Mouse (Mus musculus): ENCODE data around the gene Agrp. TPM values are rescaled to one million over a fixed set of nuclear protein-coding genes. Genes with fewer than 3 reads are reported as not detected.

Agrp gene
- polyA plus RNA-seq, 1 experiment from 2014 or later = 1.4 TPM

DNA sequence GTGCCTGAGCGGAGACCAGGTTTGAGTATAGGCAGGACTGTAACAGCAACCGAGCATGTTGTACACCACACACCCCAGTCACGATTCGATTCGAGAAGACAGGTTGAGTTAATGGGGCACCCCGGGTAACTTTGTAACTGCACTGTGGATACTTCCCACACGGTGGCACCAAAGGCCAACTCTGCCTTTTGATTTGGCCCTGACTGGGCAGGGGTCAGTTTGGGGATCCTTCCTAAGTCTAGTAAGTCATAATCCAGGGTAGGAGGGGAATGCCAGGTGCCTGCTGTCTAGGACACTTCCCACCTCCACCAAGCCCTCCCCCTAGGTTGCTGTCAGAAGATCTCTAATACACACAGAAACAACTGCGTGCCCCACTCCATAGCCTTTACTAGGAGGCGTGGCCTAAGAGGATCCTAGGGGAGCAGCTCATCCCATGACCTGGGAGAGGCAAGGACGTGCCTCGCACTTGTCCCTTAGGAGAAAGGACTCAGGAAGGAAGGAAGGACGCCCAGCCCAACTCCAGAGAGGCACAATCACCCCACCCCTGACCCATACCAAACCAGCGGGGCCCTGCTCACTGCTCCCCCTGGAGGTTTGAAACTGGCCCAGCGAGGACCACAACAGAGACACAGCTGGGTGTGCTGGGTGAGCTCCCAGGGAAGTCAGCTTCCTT lies 40.7 kb downstream of the Agrp start:
- Histone ChIP-seq H3K9ac (ENCODE audit: low read depth, low read length) (no peak overlapping the region), H3K4me2 (ENCODE audit: low read length) (peak overlapping the region; percentile 22), H3K4me1 (ENCODE audit: control insufficient read depth, insufficient read depth, low read depth, low read length) (0 out of 2 replicates have a peak, but pooled peaks cover 2% of the 10 kb centered on the region), H3K4me3 (ENCODE audit: low read length) (no peak overlapping the region), H3K27me3 (replicated peaks; ENCODE audit: control insufficient read depth, insufficient read depth, low read length) (no peaks in the 10 kb centered on the region), H3K9me3 (ENCODE audit: control insufficient read depth, low read length) (no peaks in the 10 kb centered on the region), H3K27ac (ENCODE audit: low read depth, low read length) (no peak overlapping the region), H3K36me3 (ENCODE audit: control insufficient read depth, insufficient read depth, low read length) (no peaks in the 10 kb centered on the region)
- ATAC-seq = peak; percentile 71
- WGBS = 7% methylated on average over 14 of the region's 14 CpGs

DNA sequence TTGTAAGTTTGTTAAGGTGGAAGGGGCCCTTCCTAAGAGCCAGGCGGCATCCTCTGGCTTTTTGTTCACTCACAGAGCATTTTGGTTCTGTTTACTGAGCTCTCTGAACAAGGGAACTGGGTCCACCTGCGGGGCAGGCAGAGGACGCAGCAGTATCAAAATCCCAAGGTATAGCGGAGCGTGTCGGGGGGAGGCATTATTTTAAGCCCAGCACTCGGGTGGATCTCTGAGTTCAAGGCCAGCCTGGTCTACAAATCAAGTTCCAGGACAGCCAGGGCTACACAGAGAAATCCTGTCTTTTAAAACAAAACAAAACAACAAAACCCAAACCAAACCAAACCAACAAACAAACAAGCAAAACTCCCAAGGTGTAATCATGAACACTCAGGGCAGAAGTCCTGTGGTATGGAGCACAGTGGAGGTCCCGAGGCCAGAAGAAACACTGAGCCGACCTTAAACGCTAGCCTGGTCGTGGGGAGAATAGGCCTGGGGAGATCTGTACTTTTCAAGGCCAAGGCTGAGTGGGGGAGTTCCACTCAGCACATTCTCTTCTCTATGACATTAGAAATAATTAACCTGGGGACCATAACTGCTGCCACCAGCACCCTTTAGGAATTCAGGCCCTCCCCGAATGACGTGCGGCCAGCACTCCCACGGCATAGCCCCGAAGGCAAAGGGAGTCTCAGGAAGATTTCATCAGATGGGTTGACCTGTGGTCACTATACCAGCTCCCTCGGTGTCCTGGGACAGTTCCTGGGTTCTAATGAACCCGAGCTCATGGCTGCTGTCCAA lies 42.5 kb downstream of the Agrp start:
- Histone ChIP-seq H3K9me3 (ENCODE audit: control insufficient read depth, low read length) (no peaks in the 10 kb centered on the region), H3K4me2 (ENCODE audit: low read length) (no peak overlapping the region), H3K36me3 (ENCODE audit: control insufficient read depth, insufficient read depth, low read length) (no peaks in the 10 kb centered on the region), H3K27ac (ENCODE audit: low read depth, low read length) (no peak overlapping the region), H3K4me1 (ENCODE audit: control insufficient read depth, insufficient read depth, low read depth, low read length) (0 out of 2 replicates have a peak, but pooled peaks cover 2% of the 10 kb centered on the region), H3K4me3 (ENCODE audit: low read length) (no peak overlapping the region), H3K9ac (ENCODE audit: low read depth, low read length) (no peak overlapping the region), H3K27me3 (replicated peaks; ENCODE audit: control insufficient read depth, insufficient read depth, low read length) (no peaks in the 10 kb centered on the region)
- WGBS = 79% methylated on average over 18 of the region's 18 CpGs
- ATAC-seq = no peak

DNA sequence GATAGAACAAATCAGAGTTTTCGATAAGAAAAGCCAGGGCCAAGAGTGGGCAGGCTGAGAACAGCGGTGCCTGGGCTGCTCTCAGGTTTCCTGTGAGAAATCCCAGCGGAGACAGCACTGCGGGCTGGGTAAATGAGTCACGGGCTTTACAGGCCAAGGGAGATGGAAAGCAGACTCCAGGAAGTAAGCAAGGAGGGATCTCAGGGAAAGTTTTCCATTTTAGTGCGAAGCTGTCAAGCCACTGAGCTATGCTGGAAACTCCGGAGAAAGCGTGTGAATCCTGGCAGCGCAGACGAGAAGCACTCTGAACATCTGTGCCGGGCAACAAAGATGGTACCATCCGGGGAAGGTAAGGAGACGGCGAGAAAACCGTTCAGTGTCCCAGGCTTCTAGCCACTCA lies 43.3 kb downstream of the Agrp start:
- 23% methylated on average over 15 of the region's 15 CpGs for WGBS
- no peaks in the 10 kb centered on the region for H3K9me3 ChIP-seq (ENCODE audit: control insufficient read depth, low read length)
- H3K4me3 ChIP-seq (ENCODE audit: low read length) = no peak overlapping the region
- no peak overlapping the region for H3K9ac ChIP-seq (ENCODE audit: low read depth, low read length)
- H3K27me3 ChIP-seq (replicated peaks; ENCODE audit: control insufficient read depth, insufficient read depth, low read length) = no peaks in the 10 kb centered on the region
- no peaks in the 10 kb centered on the region for H3K36me3 ChIP-seq (ENCODE audit: control insufficient read depth, insufficient read depth, low read length)
- H3K4me2 ChIP-seq (ENCODE audit: low read length) = peak overlapping the region; percentile 18
- no peak for ATAC-seq
- H3K27ac ChIP-seq (ENCODE audit: low read depth, low read length) = no peak overlapping the region
- 0 out of 2 replicates have a peak, but pooled peaks cover 2% of the 10 kb centered on the region for H3K4me1 ChIP-seq (ENCODE audit: control insufficient read depth, insufficient read depth, low read depth, low read length)

DNA sequence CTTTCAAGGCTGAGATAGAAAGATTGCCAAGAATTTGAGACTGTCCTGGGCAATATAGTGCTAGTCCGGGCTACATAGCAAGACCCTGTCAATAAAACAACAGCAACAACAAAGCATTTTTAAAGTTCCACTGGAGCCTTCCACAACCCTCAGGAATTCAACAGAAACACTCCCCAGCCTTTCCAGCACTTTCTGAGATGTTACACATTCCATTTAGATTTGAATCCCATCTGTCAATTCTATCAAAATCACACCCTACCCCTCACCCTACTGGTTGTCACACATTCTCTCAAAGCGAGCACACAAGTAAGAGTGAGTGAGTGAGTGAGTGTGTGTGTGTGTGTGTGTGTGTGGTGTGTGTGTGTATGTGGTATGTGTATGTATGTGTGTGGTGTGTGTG lies 44.8 kb downstream of the Agrp start:
- WGBS = 88% methylated on average over 2 of the region's 2 CpGs
- no peak overlapping the region for H3K9ac ChIP-seq (ENCODE audit: low read depth, low read length)
- H3K4me1 ChIP-seq (ENCODE audit: control insufficient read depth, insufficient read depth, low read depth, low read length) = 0 out of 2 replicates have a peak, but pooled peaks cover 2% of the 10 kb centered on the region
- H3K36me3 ChIP-seq (ENCODE audit: control insufficient read depth, insufficient read depth, low read length) = no peaks in the 10 kb centered on the region
- no peak overlapping the region for H3K4me3 ChIP-seq (ENCODE audit: low read length)
- no peak overlapping the region for H3K27ac ChIP-seq (ENCODE audit: low read depth, low read length)
- H3K27me3 ChIP-seq (replicated peaks; ENCODE audit: control insufficient read depth, insufficient read depth, low read length) = no peaks in the 10 kb centered on the region
- no peaks in the 10 kb centered on the region for H3K9me3 ChIP-seq (ENCODE audit: control insufficient read depth, low read length)
- H3K4me2 ChIP-seq (ENCODE audit: low read length) = no peak overlapping the region
- ATAC-seq = no peak

DNA sequence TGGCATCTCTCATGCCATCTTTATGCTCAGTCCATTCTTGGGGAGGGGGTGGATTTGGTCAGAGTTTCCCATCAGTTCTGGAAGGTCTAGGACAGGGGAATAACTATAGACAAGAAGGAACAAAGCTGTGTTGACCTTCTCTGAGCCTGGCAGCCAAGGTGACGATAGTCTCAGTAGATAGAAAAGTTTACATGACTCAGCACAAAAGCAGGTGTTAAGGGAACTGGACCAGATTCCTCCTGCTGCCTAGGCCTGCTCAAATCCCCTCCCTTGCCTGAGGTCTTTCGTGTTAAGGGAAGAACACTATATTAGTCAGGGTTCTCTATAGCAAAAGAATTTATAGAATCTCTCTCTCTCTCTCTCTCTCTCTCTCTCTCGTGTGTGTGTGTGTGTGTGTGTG lies 57.5 kb downstream of the Agrp start:
- WGBS = 70% methylated on average over 3 of the region's 3 CpGs
- no peak overlapping the region for H3K27ac ChIP-seq (ENCODE audit: low read depth, low read length)
- no peak overlapping the region for H3K4me2 ChIP-seq (ENCODE audit: low read length)
- H3K27me3 ChIP-seq (replicated peaks; ENCODE audit: control insufficient read depth, insufficient read depth, low read length) = no peaks in the 10 kb centered on the region
- ATAC-seq = no peak
- H3K9me3 ChIP-seq (ENCODE audit: control insufficient read depth, low read length) = no peaks in the 10 kb centered on the region
- H3K4me1 ChIP-seq (ENCODE audit: control insufficient read depth, insufficient read depth, low read depth, low read length) = no peaks in the 10 kb centered on the region
- H3K36me3 ChIP-seq (ENCODE audit: control insufficient read depth, insufficient read depth, low read length) = no peaks in the 10 kb centered on the region
- H3K4me3 ChIP-seq (ENCODE audit: low read length) = no peak overlapping the region
- H3K9ac ChIP-seq (ENCODE audit: low read depth, low read length) = no peak overlapping the region

DNA sequence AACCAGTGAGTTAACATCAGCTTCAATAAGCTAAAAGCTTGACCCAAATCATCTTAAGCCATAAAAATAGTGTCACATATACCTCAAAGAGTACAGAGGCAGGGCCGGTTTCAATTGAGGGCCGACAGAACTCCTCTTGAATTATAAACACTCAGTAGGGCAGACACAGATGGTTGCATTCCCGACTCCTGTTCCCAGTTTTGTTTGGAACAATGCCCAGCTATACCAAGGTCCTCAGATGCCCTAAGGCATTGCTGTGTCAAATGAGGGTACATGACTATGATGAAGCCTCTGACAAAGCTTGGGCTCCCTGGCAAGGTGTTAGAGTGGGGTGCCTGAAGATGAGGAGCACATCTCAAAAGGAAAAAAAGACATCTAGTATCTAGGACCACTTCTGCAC lies 61.7 kb downstream of the Agrp start:
- ATAC-seq = no peak
- H3K9me3 ChIP-seq (ENCODE audit: control insufficient read depth, low read length) = no peaks in the 10 kb centered on the region
- no peaks in the 10 kb centered on the region for H3K27me3 ChIP-seq (replicated peaks; ENCODE audit: control insufficient read depth, insufficient read depth, low read length)
- WGBS = 28% methylated on average over 3 of the region's 3 CpGs
- no peak overlapping the region for H3K27ac ChIP-seq (ENCODE audit: low read depth, low read length)
- no peak overlapping the region for H3K4me2 ChIP-seq (ENCODE audit: low read length)
- H3K36me3 ChIP-seq (ENCODE audit: control insufficient read depth, insufficient read depth, low read length) = no peaks in the 10 kb centered on the region
- no peak overlapping the region for H3K9ac ChIP-seq (ENCODE audit: low read depth, low read length)
- H3K4me1 ChIP-seq (ENCODE audit: control insufficient read depth, insufficient read depth, low read depth, low read length) = no peaks in the 10 kb centered on the region
- H3K4me3 ChIP-seq (ENCODE audit: low read length) = no peak overlapping the region

DNA sequence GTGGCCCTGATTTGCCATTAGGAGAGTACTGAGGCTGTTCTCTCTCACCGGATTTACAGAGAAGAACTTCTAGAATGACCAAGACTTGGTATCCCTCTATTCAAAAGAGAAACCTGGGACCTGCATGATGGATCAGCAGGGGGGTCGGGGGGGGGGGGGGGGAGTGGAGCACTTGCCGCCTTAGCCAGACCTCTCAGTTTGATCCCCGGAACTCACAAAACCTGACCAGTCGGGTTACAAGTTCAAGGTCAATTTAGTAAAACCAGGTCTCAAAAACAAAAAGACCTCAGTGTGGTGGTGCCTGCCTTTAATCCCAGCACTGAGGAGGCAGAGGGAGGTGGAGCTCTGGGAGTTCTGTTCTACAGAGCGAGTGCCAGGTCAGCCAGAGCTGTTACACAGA lies 62.5 kb downstream of the Agrp start:
- 54% methylated on average over 6 of the region's 6 CpGs for WGBS
- H3K4me3 ChIP-seq (ENCODE audit: low read length) = no peak overlapping the region
- no peak overlapping the region for H3K9ac ChIP-seq (ENCODE audit: low read depth, low read length)
- no peaks in the 10 kb centered on the region for H3K27me3 ChIP-seq (replicated peaks; ENCODE audit: control insufficient read depth, insufficient read depth, low read length)
- H3K36me3 ChIP-seq (ENCODE audit: control insufficient read depth, insufficient read depth, low read length) = no peaks in the 10 kb centered on the region
- ATAC-seq = no peak
- H3K9me3 ChIP-seq (ENCODE audit: control insufficient read depth, low read length) = no peaks in the 10 kb centered on the region
- H3K4me2 ChIP-seq (ENCODE audit: low read length) = no peak overlapping the region
- H3K27ac ChIP-seq (ENCODE audit: low read depth, low read length) = no peak overlapping the region
- H3K4me1 ChIP-seq (ENCODE audit: control insufficient read depth, insufficient read depth, low read depth, low read length) = no peaks in the 10 kb centered on the region

DNA sequence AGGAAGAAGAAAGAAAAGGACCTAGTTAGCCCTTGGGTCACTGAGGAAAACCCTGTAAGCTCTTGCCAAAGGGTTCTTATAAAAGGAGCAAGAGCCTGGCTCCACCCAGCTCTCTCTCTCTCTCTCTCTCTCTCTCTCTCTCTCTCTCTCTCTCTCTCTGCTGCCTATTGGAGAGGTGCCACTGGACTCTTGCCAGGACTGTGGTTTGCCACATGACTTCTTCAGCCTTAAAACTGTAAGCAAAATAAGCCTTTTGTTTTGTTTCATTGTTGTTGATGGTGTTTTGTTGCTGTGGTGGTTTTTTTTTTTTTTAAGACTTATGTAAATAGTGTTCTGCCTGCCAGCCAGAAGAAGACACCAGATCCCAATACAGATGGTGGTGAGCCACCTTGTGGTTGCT lies 63.8 kb downstream of the Agrp start:
- H3K36me3 ChIP-seq (ENCODE audit: control insufficient read depth, insufficient read depth, low read length) = no peaks in the 10 kb centered on the region
- no peak overlapping the region for H3K4me2 ChIP-seq (ENCODE audit: low read length)
- H3K9ac ChIP-seq (ENCODE audit: low read depth, low read length) = no peak overlapping the region
- H3K27me3 ChIP-seq (replicated peaks; ENCODE audit: control insufficient read depth, insufficient read depth, low read length) = no peaks in the 10 kb centered on the region
- H3K27ac ChIP-seq (ENCODE audit: low read depth, low read length) = no peak overlapping the region
- no peak overlapping the region for H3K4me3 ChIP-seq (ENCODE audit: low read length)
- H3K4me1 ChIP-seq (ENCODE audit: control insufficient read depth, insufficient read depth, low read depth, low read length) = no peaks in the 10 kb centered on the region
- no peaks in the 10 kb centered on the region for H3K9me3 ChIP-seq (ENCODE audit: control insufficient read depth, low read length)
- ATAC-seq = no peak

DNA sequence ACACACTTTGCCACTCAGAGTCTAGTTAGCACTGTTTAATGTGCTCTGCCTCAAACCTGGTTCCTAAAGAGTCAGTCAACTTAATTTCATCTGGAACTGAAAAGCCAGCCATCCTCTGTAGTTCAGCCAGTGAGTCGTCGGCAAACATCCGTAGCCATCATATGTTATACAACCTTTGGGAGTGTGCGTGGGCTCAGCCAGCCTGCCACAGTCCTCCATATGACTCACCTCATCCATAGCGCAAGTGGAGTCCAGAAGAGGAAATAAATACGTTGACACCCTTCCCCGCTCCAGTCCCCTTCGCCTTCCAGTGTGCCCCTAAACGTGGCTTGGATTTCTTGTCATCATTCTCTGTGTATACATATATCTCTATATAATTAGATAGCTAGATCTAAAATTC lies 65.4 kb downstream of the Agrp start:
- no peak for ATAC-seq
- 90% methylated on average over 9 of the region's 9 CpGs for WGBS
- no peak overlapping the region for H3K27ac ChIP-seq (ENCODE audit: low read depth, low read length)
- H3K9me3 ChIP-seq (ENCODE audit: control insufficient read depth, low read length) = no peaks in the 10 kb centered on the region
- H3K9ac ChIP-seq (ENCODE audit: low read depth, low read length) = no peak overlapping the region
- peaks cover 5% of the 10 kb centered on the region; the same call in 1 of the 2 replicates for H3K4me1 ChIP-seq (ENCODE audit: control insufficient read depth, insufficient read depth, low read depth, low read length)
- H3K27me3 ChIP-seq (replicated peaks; ENCODE audit: control insufficient read depth, insufficient read depth, low read length) = no peaks in the 10 kb centered on the region
- no peaks in the 10 kb centered on the region for H3K36me3 ChIP-seq (ENCODE audit: control insufficient read depth, insufficient read depth, low read length)
- no peak overlapping the region for H3K4me2 ChIP-seq (ENCODE audit: low read length)
- H3K4me3 ChIP-seq (ENCODE audit: low read length) = no peak overlapping the region
